In the genomic region with DNA sequence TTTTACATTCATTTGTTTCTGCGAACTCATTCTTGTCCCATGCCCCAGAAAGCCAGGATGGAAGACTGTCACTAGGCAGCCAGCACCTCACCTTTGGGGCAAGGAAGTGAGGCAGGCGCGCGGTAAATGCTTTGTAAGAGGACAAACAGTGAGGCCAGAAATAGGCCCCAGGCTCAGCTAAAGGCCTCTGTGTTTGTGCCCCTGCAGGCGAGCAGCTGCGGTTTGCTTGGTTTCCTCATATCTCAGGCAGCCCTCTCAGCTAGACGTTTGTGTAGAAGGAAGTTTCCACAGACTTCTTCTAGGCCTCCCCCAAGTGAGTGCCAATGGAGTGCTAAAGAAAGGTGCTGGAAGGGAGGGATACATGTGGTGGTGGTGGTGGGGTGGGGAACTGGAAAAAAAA, we compare ENCODE assay signal across 10 mouse cellular contexts. TPM values are rescaled to one million over a fixed set of nuclear protein-coding genes. Genes with fewer than 3 reads are reported as not detected.
A peak's percentile ranks its signal among the peaks of the same experiment; 100 is the strongest.
DNase-seq lines count a peak whose midpoint lies in the region; ATAC-seq and TF ChIP-seq lines count a peak whose summit lies in the region.
"Had no signal": no experiment of that assay in that cellular context is flagged by ENCODE, and none has a peak within 500 bp of the region (broad histone marks: within the 10 kb centered on the region; RNA-seq: fewer than 3 reads in every experiment).

No protein-coding gene starts in this region.

- no peaks in the 10 kb centered on the region for H3K36me3 ChIP-seq in heart, postnatal 0 days (replicated peaks; ENCODE audit: control insufficient read depth, insufficient read depth, low read length)
- no peaks in the 10 kb centered on the region for H3K36me3 ChIP-seq in heart, adult 2 months (ENCODE audit: control insufficient read depth, insufficient read depth, low read length)
- no peaks in the 10 kb centered on the region for H3K36me3 ChIP-seq in stomach, embryonic 16.5 days (ENCODE audit: control insufficient read depth, insufficient read depth, low read length)
- H3K36me3 ChIP-seq in midbrain, embryonic 15.5 days (replicated peaks) = no peaks in the 10 kb centered on the region

- no peak for TF ChIP-seq POLR2A in heart, adult 2 months (IDR thresholded peaks at IDR 0.05; ENCODE audit: insufficient read depth, low read depth, low read length)

- WGBS in heart, postnatal 0 days = 80% methylated on average over 7 of the region's 7 CpGs
- WGBS in heart, adult 2 months = 78% methylated on average over 7 of the region's 7 CpGs
- WGBS in stomach, embryonic 16.5 days = 67% methylated on average over 7 of the region's 7 CpGs
- WGBS in midbrain, embryonic 15.5 days = 89% methylated on average over 7 of the region's 7 CpGs

- H3K9ac ChIP-seq in heart, postnatal 0 days (replicated peaks; ENCODE audit: low read depth, low read length) = no peak overlapping the region
- no peak overlapping the region for H3K9ac ChIP-seq in heart, adult 2 months (ENCODE audit: low read depth, low read length)
- H3K9ac ChIP-seq in stomach, embryonic 16.5 days (ENCODE audit: low read length) = no peak overlapping the region
- no peak overlapping the region for H3K9ac ChIP-seq in midbrain, embryonic 15.5 days

- ATAC-seq in heart, postnatal 0 days (ENCODE audit: insufficient read depth, low read depth) = no peak
- no peak; the same call in 1 of the 2 replicates for ATAC-seq in stomach, embryonic 16.5 days (ENCODE audit: insufficient read depth, low FRiP score)
- ATAC-seq in midbrain, embryonic 15.5 days (replicated peaks) = no peak

- no peak for TF ChIP-seq CTCF in heart, postnatal 0 days (IDR thresholded peaks at IDR 0.05; ENCODE audit: low read depth)
- TF ChIP-seq CTCF in heart, adult 2 months (IDR thresholded peaks at IDR 0.05) = no peak

- H3K9me3 ChIP-seq in heart, postnatal 0 days (replicated peaks; ENCODE audit: control insufficient read depth, low read length) = no peaks in the 10 kb centered on the region
- no peaks in the 10 kb centered on the region for H3K9me3 ChIP-seq in stomach, embryonic 16.5 days (replicated peaks; ENCODE audit: control insufficient read depth, low read length)
- H3K9me3 ChIP-seq in midbrain, embryonic 15.5 days = no peaks in the 10 kb centered on the region

- no peaks in the 10 kb centered on the region for H3K4me1 ChIP-seq in heart, postnatal 0 days (ENCODE audit: control insufficient read depth, insufficient read depth)
- no peaks in the 10 kb centered on the region for H3K4me1 ChIP-seq in heart, adult 2 months (ENCODE audit: control insufficient read depth, insufficient read depth, low read length)
- H3K4me1 ChIP-seq in stomach, embryonic 16.5 days (ENCODE audit: control insufficient read depth, insufficient read depth, low read length) = no peaks in the 10 kb centered on the region
- H3K4me1 ChIP-seq in midbrain, embryonic 15.5 days = no peaks in the 10 kb centered on the region

- no peak for DNase-seq in heart, postnatal 0 days (ENCODE audit: low spot score)
- no peak for DNase-seq in heart, adult 2 months
- peak; percentile 9 for DNase-seq in R1 (ENCODE audit: low read depth, low spot score)
- peak; percentile 48 to 55 for DNase-seq in lung, postnatal 4 days
- no peak for DNase-seq in cerebellum, adult 11-12 months
- DNase-seq in left cerebral cortex, adult 8-10 months (ENCODE audit: low spot score in 2 of 2) = no peak
- DNase-seq: adrenal gland, postnatal 36 days; kidney, postnatal 14 days had no signal

- no peak overlapping the region for H3K4me2 ChIP-seq in heart, postnatal 0 days (ENCODE audit: low read depth, low read length)
- no peak overlapping the region for H3K4me2 ChIP-seq in stomach, embryonic 16.5 days (ENCODE audit: low read depth, low read length)
- no peak overlapping the region for H3K4me2 ChIP-seq in midbrain, embryonic 15.5 days

- H3K79me2 ChIP-seq in heart, adult 2 months (replicated peaks; ENCODE audit: control insufficient read depth, insufficient read depth, low read length) = no peaks in the 10 kb centered on the region

- H3K27me3 ChIP-seq in heart, postnatal 0 days (ENCODE audit: control insufficient read depth, insufficient read depth, low read length) = no peaks in the 10 kb centered on the region
- H3K27me3 ChIP-seq in heart, adult 2 months (ENCODE audit: control insufficient read depth, insufficient read depth, low read length) = no peaks in the 10 kb centered on the region
- no peaks in the 10 kb centered on the region for H3K27me3 ChIP-seq in stomach, embryonic 16.5 days (ENCODE audit: control insufficient read depth, insufficient read depth, low read length)
- H3K27me3 ChIP-seq in midbrain, embryonic 15.5 days (replicated peaks) = peaks cover 2% of the 10 kb centered on the region; the same call in 1 of the 2 replicates

- no peak for TF ChIP-seq EP300 in heart, postnatal 0 days (IDR thresholded peaks at IDR 0.05; ENCODE audit: low read depth)
- TF ChIP-seq EP300 in heart, adult 2 months (IDR thresholded peaks at IDR 0.05; ENCODE audit: insufficient read depth, low read depth, low read length) = no peak

- intact Hi-C loops in heart, adult 2 months (cut with DNase I) = no loop called here

- H3K4me3 ChIP-seq in heart, postnatal 0 days (ENCODE audit: low read depth, low read length) = no peak overlapping the region
- H3K4me3 ChIP-seq in heart, adult 2 months = no peak overlapping the region
- no peak overlapping the region for H3K4me3 ChIP-seq in stomach, embryonic 16.5 days (replicated peaks; ENCODE audit: low read length)
- no peak overlapping the region for H3K4me3 ChIP-seq in midbrain, embryonic 15.5 days

- H3K27ac ChIP-seq in heart, postnatal 0 days (ENCODE audit: low read depth) = peak overlapping the region; percentile 15; the same call in 1 of the 2 replicates
- H3K27ac ChIP-seq in heart, adult 2 months = no peak overlapping the region
- peak overlapping the region; percentile 5; the same call in 1 of the 2 replicates for H3K27ac ChIP-seq in stomach, embryonic 16.5 days (ENCODE audit: low read length)
- H3K27ac ChIP-seq in midbrain, embryonic 15.5 days = no peak overlapping the region

RNA-seq across cellular contexts. Expression of a gene that starts 18.0 kb away (rescaled TPM):
- total RNA-seq in heart, postnatal 0 days (2014; rRNA removed; ENCODE audit: low replicate concordance) = 495 and 525 TPM in 2 replicates
- 2,040 and 2,137 TPM in 2 replicates for polyA plus RNA-seq in heart, postnatal 0 days (2015; fragmentation: Nextera tagmentation; extraction: Ambion mirVana)
- 100 to 1,000 TPM; 435 to 610 TPM for total RNA-seq in heart, adult 2 months (2021)
- 211 and 313 TPM in 2 replicates for polyA plus RNA-seq in heart, adult 2 months (2012; rRNA removed)
- 5,589 and 6,437 TPM in 2 replicates for polyA plus RNA-seq in stomach, embryonic 16.5 days (2015; fragmentation: Nextera tagmentation; extraction: Ambion mirVana)
- polyA plus RNA-seq in midbrain, embryonic 15.5 days (2015; fragmentation: Nextera tagmentation; extraction: Ambion mirVana) = 4,195 and 4,308 TPM in 2 replicates
- total RNA-seq in left cerebral cortex, adult 8-10 months (2022) = 1,000 to 10,000 TPM; 1,163 to 1,347 (median 1,209) TPM

RNA-seq across cellular contexts. Expression of a gene that starts 37.0 kb away (rescaled TPM):
- total RNA-seq in heart, postnatal 0 days (2014; rRNA removed; ENCODE audit: low replicate concordance) = 0.19 TPM in 1 of 2 replicates, not detected in the other
- polyA plus RNA-seq in heart, postnatal 0 days (2015; fragmentation: Nextera tagmentation; extraction: Ambion mirVana) = 0.16 TPM in 2 replicates
- total RNA-seq in heart, adult 2 months (2021) = 1 to 10 TPM; 1.3 to 1.9 TPM
- 0.59 and 1.2 TPM in 2 replicates for polyA plus RNA-seq in heart, adult 2 months (2012; rRNA removed)
- 0.81 and 0.93 TPM in 2 replicates for polyA plus RNA-seq in stomach, embryonic 16.5 days (2015; fragmentation: Nextera tagmentation; extraction: Ambion mirVana)
- polyA plus RNA-seq in midbrain, embryonic 15.5 days (2015; fragmentation: Nextera tagmentation; extraction: Ambion mirVana) = 0.15 TPM in 1 of 2 replicates, not detected in the other
- total RNA-seq in left cerebral cortex, adult 8-10 months (2022) = under 1 TPM; 0.11 to 0.34 (median 0.24) TPM

Comparison
In these comparisons a context has a peak if more than half of its experiments do, and no peak if none do; other contexts are left out.
1. H3K27ac ChIP-seq: peak in heart, postnatal 0 days (single experiment) and stomach, embryonic 16.5 days (single experiment); none in heart, adult 2 months (single experiment) and midbrain, embryonic 15.5 days (single experiment).
2. DNase-seq: peak in R1 (single experiment) and lung, postnatal 4 days (2 of 2); none in heart, postnatal 0 days (single experiment), heart, adult 2 months (0 of 2), cerebellum, adult 11-12 months (single experiment) and left cerebral cortex, adult 8-10 months (0 of 2).